In genomic region chr15:101859735-101860170, GRCm38 (mm10) we compare ENCODE assay signal across 8 mouse cellular contexts. TPM values are rescaled to one million over a fixed set of nuclear protein-coding genes. Genes with fewer than 3 reads are reported as not detected.
A peak's percentile ranks its signal among the peaks of the same experiment; 100 is the strongest.
DNase-seq lines count a peak whose midpoint lies in the region; ATAC-seq lines count a peak whose summit lies in the region.

No protein-coding gene starts in this region.

- H3K4me1 ChIP-seq in embryonic facial prominence, embryonic 15.5 days, result peaks cover 25% of the 10 kb centered on the region
- H3K4me1 ChIP-seq in hindbrain, embryonic 11.5 days (replicated peaks; ENCODE audit: control insufficient read depth, insufficient read depth, low read length), result no peaks in the 10 kb centered on the region; the same call in 1 of the 2 replicates

- peaks cover 32% of the 10 kb centered on the region for H3K27me3 ChIP-seq in embryonic facial prominence, embryonic 15.5 days
- peaks cover 11% of the 10 kb centered on the region for H3K27me3 ChIP-seq in hindbrain, embryonic 11.5 days (ENCODE audit: control insufficient read depth, insufficient read depth, low read length)

- no peak for ATAC-seq in embryonic facial prominence, embryonic 15.5 days (ENCODE audit: insufficient number of reproducible peaks, low FRiP score, low TSS enrichment, low read depth)
- ATAC-seq in hindbrain, embryonic 11.5 days (ENCODE audit: low FRiP score), result no peak

- DNase-seq in urinary bladder, adult 18-20 months (ENCODE audit: low spot score in 2 of 2), result peak; percentile 25 to 50
- no peak for DNase-seq in urinary bladder, postnatal 10 days (ENCODE audit: low spot score)
- DNase-seq in hindbrain, embryonic 11.5 days (ENCODE audit: low spot score), result peak; percentile 76
- peak; percentile 30 for DNase-seq in left cerebral cortex, adult 11 months (ENCODE audit: low spot score)
- DNase-seq in lung, postnatal 14 days, result peak; percentile 40
- DNase-seq in retina, postnatal 1 day, result peak; percentile 65
- DNase-seq in spleen, adult 12 weeks (ENCODE audit: low spot score), result no peak

- 0% methylated on average over 33 of the region's 33 CpGs for WGBS in embryonic facial prominence, embryonic 15.5 days
- WGBS in hindbrain, embryonic 11.5 days, result under 1% methylated on average over 30 of the region's 33 CpGs

- peak overlapping the region; percentile 26; the same call in 1 of the 2 replicates for H3K9ac ChIP-seq in embryonic facial prominence, embryonic 15.5 days
- H3K9ac ChIP-seq in hindbrain, embryonic 11.5 days (ENCODE audit: low read depth, low read length), result peak overlapping the region; percentile 50; the same call in 1 of the 2 replicates

- no peaks in the 10 kb centered on the region for H3K36me3 ChIP-seq in embryonic facial prominence, embryonic 15.5 days
- no peaks in the 10 kb centered on the region for H3K36me3 ChIP-seq in hindbrain, embryonic 11.5 days (ENCODE audit: control insufficient read depth, insufficient read depth, low read length)

- H3K4me2 ChIP-seq in embryonic facial prominence, embryonic 15.5 days (replicated peaks), result peak overlapping the region; percentile 84
- peak overlapping the region; percentile 80 for H3K4me2 ChIP-seq in hindbrain, embryonic 11.5 days (replicated peaks; ENCODE audit: low read depth, low read length)

- peak overlapping the region; percentile 44 for H3K4me3 ChIP-seq in embryonic facial prominence, embryonic 15.5 days (replicated peaks)
- peak overlapping the region; percentile 43 for H3K4me3 ChIP-seq in hindbrain, embryonic 11.5 days (ENCODE audit: low read depth, low read length)

- H3K27ac ChIP-seq in embryonic facial prominence, embryonic 15.5 days (replicated peaks), result peak overlapping the region; percentile 68
- H3K27ac ChIP-seq in hindbrain, embryonic 11.5 days (ENCODE audit: low read depth, low read length), result no peak overlapping the region

- no peaks in the 10 kb centered on the region for H3K9me3 ChIP-seq in embryonic facial prominence, embryonic 15.5 days (replicated peaks)
- no peaks in the 10 kb centered on the region for H3K9me3 ChIP-seq in hindbrain, embryonic 11.5 days (ENCODE audit: control insufficient read depth, low read length)

RNA-seq across cellular contexts. Expression of gene Krt1, which starts 9.2 kb away (rescaled TPM):
- polyA plus RNA-seq in embryonic facial prominence, embryonic 15.5 days (2015; fragmentation: Nextera tagmentation; extraction: Ambion mirVana), result 757 and 778 TPM in 2 replicates
- polyA plus RNA-seq in hindbrain, embryonic 11.5 days (2014; fragmentation: Nextera tagmentation; extraction: Ambion mirVana), result 1.5 and 1.8 TPM in 2 replicates

RNA-seq across cellular contexts. Expression of gene Krt77, which starts 9.8 kb away (rescaled TPM):
- 67.0 and 80.2 TPM in 2 replicates for polyA plus RNA-seq in embryonic facial prominence, embryonic 15.5 days (2015; fragmentation: Nextera tagmentation; extraction: Ambion mirVana)
- polyA plus RNA-seq in hindbrain, embryonic 11.5 days (2014; fragmentation: Nextera tagmentation; extraction: Ambion mirVana), result not detected in 2 replicates

RNA-seq across cellular contexts. Expression of gene Krt76, which starts 33.0 kb away (rescaled TPM):
- 0.63 and 2.2 TPM in 2 replicates for polyA plus RNA-seq in embryonic facial prominence, embryonic 15.5 days (2015; fragmentation: Nextera tagmentation; extraction: Ambion mirVana)
- polyA plus RNA-seq in hindbrain, embryonic 11.5 days (2014; fragmentation: Nextera tagmentation; extraction: Ambion mirVana), result not detected in 2 replicates

RNA-seq across cellular contexts. Expression of gene Krt2, which starts 41.8 kb away (rescaled TPM):
- 1.2 and 2.0 TPM in 2 replicates for polyA plus RNA-seq in embryonic facial prominence, embryonic 15.5 days (2015; fragmentation: Nextera tagmentation; extraction: Ambion mirVana)
- polyA plus RNA-seq in hindbrain, embryonic 11.5 days (2014; fragmentation: Nextera tagmentation; extraction: Ambion mirVana), result not detected in 2 replicates

RNA-seq across cellular contexts. Expression of gene Krt73, which starts 57.6 kb away (rescaled TPM):
- 17.2 and 30.5 TPM in 2 replicates for polyA plus RNA-seq in embryonic facial prominence, embryonic 15.5 days (2015; fragmentation: Nextera tagmentation; extraction: Ambion mirVana)
- polyA plus RNA-seq in hindbrain, embryonic 11.5 days (2014; fragmentation: Nextera tagmentation; extraction: Ambion mirVana), result 0.08 and 0.24 TPM in 2 replicates

Comparison
In these comparisons a context has a peak if more than half of its experiments do, and no peak if none do; other contexts are left out.
1. DNase-seq: peak in urinary bladder, adult 18-20 months (2 of 2), hindbrain, embryonic 11.5 days (single experiment), left cerebral cortex, adult 11 months (single experiment), lung, postnatal 14 days (single experiment) and retina, postnatal 1 day (single experiment); none in urinary bladder, postnatal 10 days (single experiment) and spleen, adult 12 weeks (single experiment).
2. RNA of gene Krt1, which starts 9.2 kb away (polyA plus RNA-seq): 757 to 778 TPM in embryonic facial prominence, embryonic 15.5 days; 1.5 to 1.8 TPM in hindbrain, embryonic 11.5 days; every median in the first group is over 100 times any median in the second.
3. RNA of gene Krt77, which starts 9.8 kb away (polyA plus RNA-seq): 67.0 to 80.2 TPM in embryonic facial prominence, embryonic 15.5 days; not detected in hindbrain, embryonic 11.5 days; every median in the first group is over 10 times any median in the second.